Mouse (Mus musculus): Measurements from ENCODE around the gene Phf1. TPM values are rescaled to one million over a fixed set of nuclear protein-coding genes. Genes with fewer than 3 reads are reported as not detected.
A peak's percentile ranks its signal among the peaks of the same experiment; 100 is the strongest.

Phf1 gene
- polyA plus RNA-seq, 1 experiment: 67.1 TPM

DNA sequence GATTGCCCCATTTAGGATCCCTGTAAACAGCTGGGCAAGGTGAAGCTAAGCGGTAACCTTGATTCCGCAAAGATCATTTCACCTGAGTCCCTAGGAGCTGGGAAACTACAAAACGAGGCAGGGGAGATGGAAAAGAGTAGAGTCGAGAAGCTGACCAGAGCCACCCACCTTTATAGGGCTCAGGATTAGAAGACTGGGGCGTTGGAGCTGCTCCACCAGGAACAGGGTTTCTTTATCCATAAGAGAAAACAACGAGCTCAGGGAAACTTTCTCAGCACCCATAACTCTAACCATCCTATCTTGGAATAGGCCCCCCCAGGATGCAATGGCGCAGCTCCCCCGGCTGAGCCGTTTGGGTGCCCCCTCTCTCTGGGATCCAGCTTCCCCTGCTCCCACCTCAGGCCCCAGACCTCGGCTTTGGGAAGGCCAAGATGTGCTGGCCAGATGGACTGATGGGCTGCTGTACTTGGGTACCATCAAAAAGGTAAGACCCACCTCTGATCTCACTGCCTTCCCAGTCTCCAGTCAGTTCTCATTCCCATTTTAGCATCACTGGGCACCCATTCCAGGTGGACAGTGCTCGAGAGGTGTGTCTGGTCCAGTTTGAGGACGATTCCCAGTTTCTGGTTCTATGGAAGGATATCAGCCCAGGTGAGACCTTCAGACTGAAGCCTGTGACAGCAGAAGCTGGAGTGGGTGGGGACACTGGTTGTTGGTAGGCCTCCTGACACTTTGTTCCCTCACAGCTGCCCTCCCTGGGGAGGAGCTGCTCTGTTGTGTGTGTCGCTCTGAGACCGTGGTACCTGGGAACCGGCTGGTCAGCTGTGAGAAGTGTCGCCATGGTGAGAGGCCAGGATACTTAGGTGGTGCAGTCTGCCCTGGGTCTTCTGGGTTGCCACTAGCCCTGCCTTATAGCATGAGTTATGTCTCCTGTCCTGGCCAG, 1.3 kb downstream of the Phf1 start:
- WGBS: 77% methylated on average over 16 of the region's 16 CpGs
- Histone ChIP-seq H3K27me3 (ENCODE audit: control insufficient read depth, insufficient read depth, low read length) (no peaks in the 10 kb centered on the region), H3K4me1 (ENCODE audit: control insufficient read depth, insufficient read depth, insufficient read length, low read length) (peaks cover 11% of the 10 kb centered on the region), H3K27ac (ENCODE audit: insufficient read depth, low read depth, low read length) (no peak overlapping the region), H3K36me3 (ENCODE audit: control insufficient read depth, insufficient read depth, low read length) (peaks cover 22% of the 10 kb centered on the region), H3K4me3 (ENCODE audit: low read depth, low read length) (peak overlapping the region; percentile 80)
- TF ChIP-seq CTCF (IDR thresholded peaks at IDR 0.05; ENCODE audit: extremely low read depth, insufficient read length, insufficient replicate concordance, low read depth, low read length): no peak
- no peak for TF ChIP-seq POLR2A (IDR thresholded peaks at IDR 0.05; ENCODE audit: low read depth, low read length)

DNA sequence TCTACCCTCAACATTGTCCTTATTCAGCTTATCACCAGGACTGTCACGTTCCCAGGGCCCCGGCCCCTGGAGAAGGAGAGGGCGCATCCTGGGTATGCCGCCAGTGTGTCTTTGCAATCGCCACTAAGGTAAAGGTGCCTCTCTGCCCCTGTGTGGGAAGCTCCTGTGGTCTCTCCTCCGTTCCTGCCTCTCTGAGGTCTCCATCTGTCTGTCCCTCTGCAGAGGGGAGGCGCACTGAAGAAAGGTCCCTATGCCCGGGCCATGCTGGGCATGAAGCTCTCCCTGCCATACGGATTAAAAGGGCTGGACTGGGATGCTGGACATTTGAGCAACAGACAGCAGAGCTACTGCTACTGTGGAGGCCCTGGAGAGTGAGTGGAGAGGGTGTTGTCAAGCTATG, 2.2 kb downstream of the Phf1 start:
- Histone ChIP-seq H3K4me3 (ENCODE audit: low read depth, low read length) (no peak overlapping the region), H3K4me1 (ENCODE audit: control insufficient read depth, insufficient read depth, insufficient read length, low read length) (peaks cover 13% of the 10 kb centered on the region), H3K27ac (ENCODE audit: insufficient read depth, low read depth, low read length) (no peak overlapping the region), H3K36me3 (ENCODE audit: control insufficient read depth, insufficient read depth, low read length) (peaks cover 22% of the 10 kb centered on the region), H3K27me3 (ENCODE audit: control insufficient read depth, insufficient read depth, low read length) (no peaks in the 10 kb centered on the region)
- TF ChIP-seq POLR2A (IDR thresholded peaks at IDR 0.05; ENCODE audit: low read depth, low read length) (no peak), CTCF (IDR thresholded peaks at IDR 0.05; ENCODE audit: extremely low read depth, insufficient read length, insufficient replicate concordance, low read depth, low read length) (no peak)
- 91% methylated on average over 9 of the region's 9 CpGs for WGBS

DNA sequence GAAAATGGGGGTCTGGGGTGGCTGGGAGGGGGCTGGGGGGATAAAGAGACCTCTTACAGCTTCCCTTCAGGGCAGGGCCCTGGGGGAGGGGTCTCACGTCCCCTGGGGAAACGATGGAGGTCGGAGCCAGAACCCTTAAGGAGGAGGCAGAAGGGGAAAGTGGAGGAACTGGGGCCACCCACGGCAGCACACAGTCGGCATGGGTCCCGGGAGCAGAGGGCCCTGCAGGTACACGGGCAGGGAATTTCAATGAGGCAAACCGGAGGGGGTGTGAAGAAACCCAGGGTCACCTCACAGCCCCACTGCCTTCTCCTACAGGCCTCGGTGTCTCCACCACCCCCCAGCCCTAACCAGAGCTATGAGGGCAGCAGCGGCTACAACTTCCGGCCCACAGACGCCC, 3.6 kb downstream of the Phf1 start:
- H3K27me3 ChIP-seq (ENCODE audit: control insufficient read depth, insufficient read depth, low read length): no peaks in the 10 kb centered on the region
- H3K4me1 ChIP-seq (ENCODE audit: control insufficient read depth, insufficient read depth, insufficient read length, low read length): peaks cover 16% of the 10 kb centered on the region
- H3K4me3 ChIP-seq (ENCODE audit: low read depth, low read length): no peak overlapping the region
- H3K36me3 ChIP-seq (ENCODE audit: control insufficient read depth, insufficient read depth, low read length): peaks cover 22% of the 10 kb centered on the region
- H3K27ac ChIP-seq (ENCODE audit: insufficient read depth, low read depth, low read length): no peak overlapping the region
- no peak for TF ChIP-seq POLR2A (IDR thresholded peaks at IDR 0.05; ENCODE audit: low read depth, low read length)
- no peak for TF ChIP-seq CTCF (IDR thresholded peaks at IDR 0.05; ENCODE audit: extremely low read depth, insufficient read length, insufficient replicate concordance, low read depth, low read length)
- WGBS: 84% methylated on average over 12 of the region's 12 CpGs

DNA sequence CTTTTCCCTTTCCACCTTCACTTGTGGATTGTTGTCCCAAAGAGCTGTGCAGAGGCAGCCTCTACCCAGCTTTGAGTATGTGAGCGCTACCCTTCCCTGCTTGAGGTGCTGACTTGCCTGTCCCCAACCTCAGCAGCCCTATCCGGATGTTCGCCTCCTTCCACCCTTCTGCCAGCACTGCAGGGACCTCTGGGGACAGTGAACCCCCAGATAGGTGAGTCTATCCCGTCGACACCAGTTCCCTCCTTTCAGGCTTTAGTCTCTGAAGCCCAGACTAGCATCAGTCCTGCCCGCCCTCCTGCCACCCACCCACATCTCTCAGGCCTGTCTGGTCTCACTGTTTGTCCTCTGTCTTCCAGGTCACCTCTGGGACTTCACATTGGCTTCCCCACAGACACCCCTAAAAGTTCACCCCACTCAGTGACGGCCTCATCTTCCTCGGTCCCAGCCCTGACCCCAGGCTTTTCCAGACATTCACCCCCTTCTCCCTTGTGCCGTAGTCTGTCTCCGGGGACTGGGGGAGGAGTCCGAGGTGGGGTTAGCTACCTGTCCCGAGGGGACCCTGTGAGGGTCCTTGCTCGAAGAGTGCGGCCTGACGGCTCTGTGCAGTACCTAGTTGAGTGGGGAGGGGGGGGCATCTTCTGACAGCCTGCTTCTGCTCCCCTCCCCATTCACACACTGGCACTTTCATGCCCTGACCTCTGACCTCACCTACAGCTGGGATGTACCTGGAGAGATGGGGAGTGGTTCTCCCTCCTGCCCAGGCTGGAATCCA, 4.3 kb downstream of the Phf1 start:
- WGBS: 89% methylated on average over 15 of the region's 15 CpGs
- TF ChIP-seq POLR2A (IDR thresholded peaks at IDR 0.05; ENCODE audit: low read depth, low read length) (0 out of 2 replicates have a peak, but pooled peaks have one; percentile 26), CTCF (IDR thresholded peaks at IDR 0.05; ENCODE audit: extremely low read depth, insufficient read length, insufficient replicate concordance, low read depth, low read length) (no peak)
- H3K36me3 ChIP-seq (ENCODE audit: control insufficient read depth, insufficient read depth, low read length): peaks cover 22% of the 10 kb centered on the region

DNA sequence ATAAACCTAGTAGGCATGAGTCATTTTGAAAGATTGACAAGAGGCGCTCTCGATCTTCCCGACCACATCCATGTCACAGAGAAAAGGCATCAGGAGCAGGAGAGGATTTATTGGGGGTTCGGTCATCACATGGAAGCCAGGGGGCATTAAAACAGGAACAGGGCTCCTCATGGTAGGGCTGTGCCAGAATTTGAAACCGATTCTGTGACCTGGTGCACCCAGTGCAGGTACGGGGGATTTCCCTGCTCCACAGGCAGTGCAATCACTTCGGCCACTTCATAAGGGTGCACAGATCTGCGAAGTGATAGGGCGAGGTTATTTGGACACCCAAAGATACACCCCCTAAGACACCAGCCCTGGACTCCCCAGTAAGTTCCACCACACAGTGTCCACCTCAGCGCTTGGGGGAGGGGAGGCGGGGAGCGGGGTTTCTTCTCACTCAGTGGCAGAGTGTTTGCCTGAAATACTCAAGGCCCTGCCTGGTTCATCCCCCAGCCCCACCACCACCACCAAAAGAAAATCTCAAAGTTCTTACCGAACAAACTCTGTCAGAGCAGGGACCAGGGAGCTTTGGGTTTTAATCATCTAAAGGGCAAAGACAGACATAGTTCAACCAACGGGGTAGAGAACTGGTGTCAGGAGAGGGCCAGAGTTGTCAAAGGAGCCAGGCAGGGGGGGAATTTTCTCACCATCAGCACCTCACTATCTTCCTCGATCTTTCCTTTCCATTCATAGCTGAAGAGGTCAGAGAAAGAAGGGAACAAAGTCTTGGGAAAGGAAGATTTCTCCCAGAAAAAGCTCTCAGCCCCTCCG, 5.2 kb downstream of the Phf1 start:
- H3K27ac ChIP-seq (ENCODE audit: insufficient read depth, low read depth, low read length): no peak overlapping the region
- H3K27me3 ChIP-seq (ENCODE audit: control insufficient read depth, insufficient read depth, low read length): no peaks in the 10 kb centered on the region
- H3K4me1 ChIP-seq (ENCODE audit: control insufficient read depth, insufficient read depth, insufficient read length, low read length): peaks cover 16% of the 10 kb centered on the region
- TF ChIP-seq POLR2A (IDR thresholded peaks at IDR 0.05; ENCODE audit: low read depth, low read length): peak; percentile 41; the same call in 1 of the 2 replicates
- TF ChIP-seq CTCF (IDR thresholded peaks at IDR 0.05; ENCODE audit: extremely low read depth, insufficient read length, insufficient replicate concordance, low read depth, low read length): no peak
- peaks cover 22% of the 10 kb centered on the region for H3K36me3 ChIP-seq (ENCODE audit: control insufficient read depth, insufficient read depth, low read length)
- 19% methylated on average over 16 of the region's 16 CpGs for WGBS
- peak overlapping the region; percentile 83 for H3K4me3 ChIP-seq (ENCODE audit: low read depth, low read length)

More for the DNA sequence above, 4.3 kb downstream of the Phf1 start:
- Histone ChIP-seq H3K27me3 (ENCODE audit: control insufficient read depth, insufficient read depth, low read length) (no peaks in the 10 kb centered on the region), H3K4me1 (ENCODE audit: control insufficient read depth, insufficient read depth, insufficient read length, low read length) (peaks cover 16% of the 10 kb centered on the region), H3K4me3 (ENCODE audit: low read depth, low read length) (no peak overlapping the region), H3K27ac (ENCODE audit: insufficient read depth, low read depth, low read length) (no peak overlapping the region)

DNA sequence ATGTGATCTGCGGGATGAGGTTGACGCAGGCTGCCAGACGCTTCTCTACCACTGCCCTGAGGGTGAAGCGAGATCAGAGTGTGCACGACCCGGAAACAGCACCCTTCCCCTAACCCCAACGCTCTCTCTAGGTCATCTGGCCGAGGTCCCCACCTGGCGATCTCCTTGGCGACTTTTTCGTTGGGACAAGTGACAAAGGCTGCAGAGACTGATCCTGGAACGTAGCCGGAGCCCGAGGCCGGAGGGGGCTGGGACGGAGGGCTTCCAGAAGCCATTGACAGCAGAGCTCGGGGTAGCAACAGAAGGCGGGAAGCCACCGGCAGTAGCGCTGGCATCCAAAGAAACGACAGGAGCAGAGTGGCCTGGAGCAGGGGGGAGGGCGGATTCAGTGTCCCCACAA, 5.9 kb downstream of the Phf1 start:
- 1% methylated on average over 22 of the region's 22 CpGs for WGBS
- peaks cover 16% of the 10 kb centered on the region for H3K4me1 ChIP-seq (ENCODE audit: control insufficient read depth, insufficient read depth, insufficient read length, low read length)
- peak overlapping the region; percentile 74 for H3K27ac ChIP-seq (ENCODE audit: insufficient read depth, low read depth, low read length)
- no peaks in the 10 kb centered on the region for H3K27me3 ChIP-seq (ENCODE audit: control insufficient read depth, insufficient read depth, low read length)
- H3K4me3 ChIP-seq (ENCODE audit: low read depth, low read length): peak overlapping the region; percentile 83
- H3K36me3 ChIP-seq (ENCODE audit: control insufficient read depth, insufficient read depth, low read length): peaks cover 22% of the 10 kb centered on the region
- TF ChIP-seq CTCF (IDR thresholded peaks at IDR 0.05; ENCODE audit: extremely low read depth, insufficient read length, insufficient replicate concordance, low read depth, low read length): no peak
- no peak for TF ChIP-seq POLR2A (IDR thresholded peaks at IDR 0.05; ENCODE audit: low read depth, low read length)
